Mouse (Mus musculus) ES-Bruce4 (cell line): ENCODE data around the gene Zbtb48. TPM values are rescaled to one million over a fixed set of nuclear protein-coding genes. Genes with fewer than 3 reads are reported as not detected.

Source experiments
- H3K27ac ChIP-seq: 2 replicates; pipeline ENCODE4 v1.5.1; 2012; ENCODE audit warnings: low read length, inconsistent platforms; ENCODE audit not compliant: insufficient read depth
- H3K27me3 ChIP-seq: 2 replicates; pipeline ENCODE4 v1.6.1; 2012; ENCODE audit warnings: mild to moderate bottlenecking, low read length, inconsistent platforms; ENCODE audit not compliant: control insufficient read depth, poor library complexity, insufficient read depth, severe bottlenecking
- H3K36me3 ChIP-seq: 2 replicates; pipeline ENCODE4 v1.6.1; 2012; ENCODE audit warnings: inconsistent platforms, mild to moderate bottlenecking, low read length, moderate library complexity; ENCODE audit not compliant: control insufficient read depth, poor library complexity, insufficient read depth, severe bottlenecking
- H3K4me1 ChIP-seq: one replicate; pipeline ENCODE4 v1.8.1; 2011; ENCODE audit warnings: low read length; ENCODE audit not compliant: control insufficient read depth, insufficient read depth
- H3K4me3 ChIP-seq: 2 replicates; pipeline ENCODE4 v1.5.1; 2011; ENCODE audit warnings: low read depth, mild to moderate bottlenecking, low read length
- H3K9ac ChIP-seq: 2 replicates; pipeline ENCODE4 v1.6.1; 2012; ENCODE audit warnings: low read depth, mild to moderate bottlenecking, inconsistent platforms; ENCODE audit not compliant: poor library complexity, severe bottlenecking
- H3K9me3 ChIP-seq: replicated peaks from 2 replicates; pipeline ENCODE4 v1.6.1; 2012; ENCODE audit warnings: mild to moderate bottlenecking, low read length, inconsistent platforms; ENCODE audit not compliant: control insufficient read depth, poor library complexity, insufficient read depth, severe bottlenecking
- CTCF ChIP-seq: IDR thresholded peaks from one replicate; pipeline ENCODE4 v1.8.1; 2011; ENCODE audit warnings: low read depth, low read length
- EP300 ChIP-seq: IDR thresholded peaks from 2 replicates; pipeline ENCODE4 v1.6.1; 2011; ENCODE audit warnings: low read depth, low read length; ENCODE audit not compliant: insufficient read depth
- POLR2A ChIP-seq: IDR thresholded peaks from one replicate; pipeline ENCODE4 v1.8.1; 2011; ENCODE audit warnings: low read length; ENCODE audit not compliant: insufficient read depth
- polyA plus RNA-seq: library from polyadenylated mRNA; stranded (reverse); fragments of >200 nt; gene quantifications from 2 replicates; pipeline ENCODE4 v1.2.4, GENCODE M21; 2011; ENCODE audit warnings: low read depth; ENCODE audit not compliant: missing spikeins, insufficient read depth, insufficient read length

Gene Zbtb48
- polyA plus RNA-seq, 1 experiment, result 13.5 TPM

GRCm38 (mm10) chr4:152000906-152001305 lies 26.6 kb downstream of the Zbtb48 start:
- Histone ChIP-seq H3K27me3 (no peaks in the 10 kb centered on the region), H3K9me3 (no peaks in the 10 kb centered on the region), H3K9ac (no peak overlapping the region), H3K4me1 (no peaks in the 10 kb centered on the region), H3K4me3 (no peak overlapping the region), H3K36me3 (no peaks in the 10 kb centered on the region), H3K27ac (no peak overlapping the region)
- no peak for TF ChIP-seq POLR2A
- TF ChIP-seq CTCF, result no peak
- TF ChIP-seq EP300, result no peak

GRCm38 (mm10) chr4:151999481-151999880 lies 28.0 kb downstream of the Zbtb48 start:
- no peak overlapping the region for H3K9ac ChIP-seq
- H3K27ac ChIP-seq, result peak overlapping the region; percentile 88
- H3K4me1 ChIP-seq, result no peaks in the 10 kb centered on the region
- H3K27me3 ChIP-seq, result no peaks in the 10 kb centered on the region; the same call in 1 of the 2 replicates
- H3K4me3 ChIP-seq, result no peak overlapping the region
- H3K36me3 ChIP-seq, result no peaks in the 10 kb centered on the region
- H3K9me3 ChIP-seq, result no peaks in the 10 kb centered on the region
- peak; percentile 72; the same call in 1 of the 2 replicates for TF ChIP-seq EP300
- no peak for TF ChIP-seq CTCF

GRCm38 (mm10) chr4:151997701-151998100 lies 29.8 kb downstream of the Zbtb48 start:
- Histone ChIP-seq H3K9me3 (no peaks in the 10 kb centered on the region), H3K4me3 (no peak overlapping the region), H3K27ac (no peak overlapping the region), H3K27me3 (no peaks in the 10 kb centered on the region; the same call in 1 of the 2 replicates), H3K9ac (no peak overlapping the region), H3K4me1 (no peaks in the 10 kb centered on the region), H3K36me3 (0 out of 2 replicates have a peak, but pooled peaks cover 4% of the 10 kb centered on the region)
- TF ChIP-seq CTCF (no peak), EP300 (no peak), POLR2A (no peak)

GRCm38 (mm10) chr4:151996951-151997222 lies 30.6 kb downstream of the Zbtb48 start:
- peaks cover 8% of the 10 kb centered on the region for H3K36me3 ChIP-seq
- H3K4me1 ChIP-seq, result no peaks in the 10 kb centered on the region
- peak overlapping the region; percentile 67 for H3K4me3 ChIP-seq
- H3K27ac ChIP-seq, result no peak overlapping the region
- no peaks in the 10 kb centered on the region; the same call in 1 of the 2 replicates for H3K27me3 ChIP-seq
- H3K9me3 ChIP-seq, result no peaks in the 10 kb centered on the region
- H3K9ac ChIP-seq, result peak overlapping the region; percentile 72
- TF ChIP-seq CTCF (no peak), POLR2A (no peak), EP300 (no peak)

- Histone ChIP-seq H3K36me3 (peaks cover 14% of the 10 kb centered on the region), H3K27me3 (no peaks in the 10 kb centered on the region; the same call in 1 of the 2 replicates), H3K9me3 (no peaks in the 10 kb centered on the region), H3K4me1 (no peaks in the 10 kb centered on the region), H3K9ac (peak within 1 kb of the TSS; percentile 96), H3K4me3 (peak within 1 kb of the TSS; percentile 96), H3K27ac (no peak within 1 kb of the TSS)
- no peak for TF ChIP-seq EP300
- TF ChIP-seq CTCF, result no peak
- no peak for TF ChIP-seq POLR2A
Observed at GRCm38 (mm10) chr4:151996173-151996950, 31.1 kb downstream of the Zbtb48 start, which contains the start of gene Phf13. Gene Phf13, minus strand, starts transcription at chr4:151996258.
